Mouse (Mus musculus) forebrain, embryonic 14.5 days (tissue): ENCODE measurements around the gene Clec12b. TPM values are rescaled to one million over a fixed set of nuclear protein-coding genes. Genes with fewer than 3 reads are reported as not detected.
"Not testable (repeated sequence)": the region's sequence is repeated elsewhere in the genome, so short reads cannot be mapped to it uniquely, and the experiment has no call there.

Experiments used
- ATAC-seq: fragments of 200-750 bp; cut with Nextera tagmentation; 2 replicates; pipeline ENCODE4 v1.8.0; 2017; ENCODE audit warnings: mild to moderate bottlenecking, moderate library complexity
- DNase-seq: peaks from one replicate; pipeline ENCODE4 v3.0.0-alpha.2; 2015; ENCODE audit warnings: low spot score
- H3K27ac ChIP-seq: fragments of 300-500 bp; sonication (generic); 2 replicates; pipeline ENCODE4 v1.5.1; 2014; ENCODE audit warnings: low read depth, mild to moderate bottlenecking, control low read depth, low read length, moderate library complexity
- H3K27me3 ChIP-seq: fragments of 300-500 bp; sonication (generic); replicated peaks from 2 replicates; pipeline ENCODE4 v1.6.1; 2014; ENCODE audit warnings: low read length, control low read depth, mixed read lengths; ENCODE audit not compliant: control insufficient read depth, insufficient read depth
- H3K36me3 ChIP-seq: fragments of 300-500 bp; sonication (generic); 2 replicates; pipeline ENCODE4 v1.6.1; 2014; ENCODE audit warnings: low read length, control low read depth; ENCODE audit not compliant: control insufficient read depth, insufficient read depth
- H3K4me1 ChIP-seq: fragments of 300-500 bp; sonication (generic); 2 replicates; pipeline ENCODE4 v1.6.1; 2014; ENCODE audit warnings: antibody characterized with exemption, low read length, control low read depth; ENCODE audit not compliant: control insufficient read depth, insufficient read depth
- H3K4me2 ChIP-seq: fragments of 300-500 bp; sonication (generic); 2 replicates; pipeline ENCODE4 v1.6.1; 2014; ENCODE audit warnings: mild to moderate bottlenecking, control low read depth, low read length
- H3K4me3 ChIP-seq: fragments of 300-500 bp; sonication (generic); 2 replicates; pipeline ENCODE4 v1.5.1; 2014; ENCODE audit warnings: low read depth, low read length, control low read depth
- H3K9ac ChIP-seq: fragments of 300-500 bp; sonication (generic); 2 replicates; pipeline ENCODE4 v1.6.1; 2014; ENCODE audit warnings: mild to moderate bottlenecking, low read length, control low read depth, moderate library complexity
- H3K9me3 ChIP-seq: fragments of 300-500 bp; sonication (generic); replicated peaks from 2 replicates; pipeline ENCODE4 v1.6.1; 2016; ENCODE audit warnings: low read length, control low read depth, mixed read lengths; ENCODE audit not compliant: control insufficient read depth
- WGBS: fragments of 180-500 bp; shearing (Covaris S2); extraction: QIAGEN DNeasy Blood & Tissue Kit; methylation state at CpG from one replicate; pipeline ENCODE4 v1.1.7; 2014; 5-methylcytosine and 5-hydroxymethylcytosine counted together
- polyA plus RNA-seq: library from polyadenylated mRNA; unstranded; fragments of >200 nt; fragmentation: Nextera tagmentation; extraction: Ambion mirVana; gene quantifications from 2 replicates; pipeline ENCODE4 v1.2.1, GENCODE M21; 2014

Gene Clec12b
- polyA plus RNA-seq, 1 experiment from 2014 or later, result not detected

- Histone ChIP-seq H3K36me3 (no peaks in the 10 kb centered on the region), H3K27me3 (no peaks in the 10 kb centered on the region), H3K9me3 (no peaks in the 10 kb centered on the region), H3K9ac (no peak overlapping the region), H3K27ac (no peak overlapping the region), H3K4me1 (no peaks in the 10 kb centered on the region), H3K4me3 (no peak overlapping the region), H3K4me2 (no peak overlapping the region)
- DNase-seq, result no peak
- no peak for ATAC-seq
Measured at GRCm38 (mm10) chr6:129356430-129356829, 29.2 kb downstream of the Clec12b start.

- H3K9me3 ChIP-seq, result no peaks in the 10 kb centered on the region
- ATAC-seq (no peak), DNase-seq (no peak)
- whole genome bisulfite sequencing, result 94% methylated on average over 2 of the region's 2 CpGs
- no peaks in the 10 kb centered on the region for H3K36me3 ChIP-seq
- H3K4me3 ChIP-seq, result no peak overlapping the region
- no peaks in the 10 kb centered on the region for H3K4me1 ChIP-seq
- H3K9ac ChIP-seq, result no peak overlapping the region
- no peak overlapping the region for H3K27ac ChIP-seq
- H3K27me3 ChIP-seq, result no peaks in the 10 kb centered on the region
- no peak overlapping the region for H3K4me2 ChIP-seq
Measured at GRCm38 (mm10) chr6:129355774-129356173, 29.9 kb downstream of the Clec12b start.

GRCm38 (mm10) chr6:129351091-129351490 is 34.6 kb downstream of the Clec12b start:
- DNase-seq (no peak), ATAC-seq (no peak)
- Histone ChIP-seq H3K4me2 (no peak overlapping the region), H3K4me1 (no peaks in the 10 kb centered on the region), H3K4me3 (no peak overlapping the region), H3K9me3 (0 out of 2 replicates have a peak, but pooled peaks cover 4% of the 10 kb centered on the region), H3K27me3 (no peaks in the 10 kb centered on the region), H3K36me3 (no peaks in the 10 kb centered on the region), H3K27ac (no peak overlapping the region), H3K9ac (no peak overlapping the region)
- WGBS, result 94% methylated on average over 3 of the region's 3 CpGs

GRCm38 (mm10) chr6:129349524-129350352 is 35.9 kb downstream of the Clec12b start:
- Histone ChIP-seq H3K9me3 (0 out of 2 replicates have a peak, but pooled peaks cover 4% of the 10 kb centered on the region), H3K27ac (no peak overlapping the region)
- WGBS, result 72% methylated on average over 4 of the region's 4 CpGs

GRCm38 (mm10) chr6:129344408-129344807 is 41.3 kb downstream of the Clec12b start:
- H3K27ac ChIP-seq, result no peak overlapping the region
- H3K9me3 ChIP-seq, result 0 out of 2 replicates have a peak, but pooled peaks cover 4% of the 10 kb centered on the region
- ATAC-seq (no peak), DNase-seq (no peak)
- no peaks in the 10 kb centered on the region for H3K36me3 ChIP-seq
- no peaks in the 10 kb centered on the region for H3K27me3 ChIP-seq
- WGBS, result 68% methylated on average over 3 of the region's 3 CpGs
- H3K4me2 ChIP-seq, result no peak overlapping the region
- no peak overlapping the region for H3K4me3 ChIP-seq
- no peaks in the 10 kb centered on the region for H3K4me1 ChIP-seq
- no peak overlapping the region for H3K9ac ChIP-seq

More at GRCm38 (mm10) chr6:129349524-129350352, 35.9 kb downstream of the Clec12b start:
- H3K27me3 ChIP-seq, result no peaks in the 10 kb centered on the region
- H3K36me3 ChIP-seq, result no peaks in the 10 kb centered on the region
- H3K4me3 ChIP-seq, result no peak overlapping the region
- H3K9ac ChIP-seq, result no peak overlapping the region
- no peak for DNase-seq
- no peak for ATAC-seq
- H3K4me2 ChIP-seq, result no peak overlapping the region
- H3K4me1 ChIP-seq, result no peaks in the 10 kb centered on the region

GRCm38 (mm10) chr6:129342391-129342790 is 43.3 kb downstream of the Clec12b start, which contains the start of gene Clec12a:
Clec12a (plus strand) TSS chr6:129342691.
- not testable (repeated sequence) for H3K4me3 ChIP-seq, H3K27ac ChIP-seq, H3K4me2 ChIP-seq, H3K36me3 ChIP-seq, H3K9me3 ChIP-seq, H3K4me1 ChIP-seq, H3K9ac ChIP-seq, DNase-seq, H3K27me3 ChIP-seq, ATAC-seq
- WGBS, result 80% methylated on average over 4 of the region's 4 CpGs

- DNase-seq, result no peak
- WGBS, result 93% methylated on average over 1 of the region's 1 CpGs
- no peak overlapping the region for H3K27ac ChIP-seq
- no peaks in the 10 kb centered on the region for H3K27me3 ChIP-seq
- H3K4me1 ChIP-seq, result no peaks in the 10 kb centered on the region
- H3K9me3 ChIP-seq, result no peaks in the 10 kb centered on the region
- ATAC-seq, result no peak
- H3K4me3 ChIP-seq, result no peak overlapping the region
- H3K36me3 ChIP-seq, result no peaks in the 10 kb centered on the region
- H3K4me2 ChIP-seq, result no peak overlapping the region
- H3K9ac ChIP-seq, result no peak overlapping the region
Measured at GRCm38 (mm10) chr6:129337751-129338150, 47.9 kb downstream of the Clec12b start.

GRCm38 (mm10) chr6:129333674-129334078 is 52.0 kb downstream of the Clec12b start:
- peak; percentile 70 for DNase-seq
- 36% methylated on average over 11 of the region's 11 CpGs for WGBS
- H3K9me3 ChIP-seq, result no peaks in the 10 kb centered on the region
- ATAC-seq, result peak; percentile 85
- 0 out of 2 replicates have a peak overlapping the region, but pooled peaks have one; percentile 12 for H3K4me2 ChIP-seq
- H3K4me3 ChIP-seq, result no peak overlapping the region
- no peak overlapping the region for H3K9ac ChIP-seq
- H3K27me3 ChIP-seq, result no peaks in the 10 kb centered on the region
- H3K27ac ChIP-seq, result no peak overlapping the region
- H3K4me1 ChIP-seq, result no peaks in the 10 kb centered on the region
- H3K36me3 ChIP-seq, result no peaks in the 10 kb centered on the region

- no peak for ATAC-seq
- Histone ChIP-seq H3K9ac (no peak within 1 kb of the TSS), H3K27ac (no peak within 1 kb of the TSS), H3K27me3 (no peaks in the 10 kb centered on the region), H3K36me3 (no peaks in the 10 kb centered on the region), H3K4me2 (no peak within 1 kb of the TSS), H3K4me3 (no peak within 1 kb of the TSS), H3K4me1 (no peaks in the 10 kb centered on the region), H3K9me3 (no peaks in the 10 kb centered on the region)
- 63% methylated on average over 11 of the region's 11 CpGs for WGBS
- no peak for DNase-seq
Measured at GRCm38 (mm10) chr6:129331610-129332009, 54.1 kb downstream of the Clec12b start, which contains the start of gene 4922502D21Rik. 4922502D21Rik (minus strand) TSS chr6:129331796.
